Comparison of ENCODE assay signal across 21 mouse cellular contexts in genomic region chr4:55477210-55477759, GRCm38 (mm10). TPM values are rescaled to one million over a fixed set of nuclear protein-coding genes. Genes with fewer than 3 reads are reported as not detected.
DNase-seq lines count a peak whose midpoint lies in the region; ATAC-seq and TF ChIP-seq lines count a peak whose summit lies in the region.
"Had no signal": no experiment of that assay in that cellular context is flagged by ENCODE, and none has a peak within 500 bp of the region (broad histone marks: within the 10 kb centered on the region; RNA-seq: fewer than 3 reads in every experiment).

No protein-coding gene starts in this region.

- TF ChIP-seq CTCF in E14TG2a.4 (conservative IDR thresholded peaks at IDR 0.05; ENCODE audit: low read length), result no peak

- H3K9me3 ChIP-seq in heart, embryonic 15.5 days (replicated peaks), result no peaks in the 10 kb centered on the region
- no peaks in the 10 kb centered on the region for H3K9me3 ChIP-seq in E14TG2a.4 (ENCODE audit: low read length)
- H3K9me3 ChIP-seq in ES-E14 (ENCODE audit: control insufficient read depth, insufficient read depth, low read depth, low read length), result no peaks in the 10 kb centered on the region
- no peaks in the 10 kb centered on the region for H3K9me3 ChIP-seq in kidney, embryonic 16.5 days (ENCODE audit: low read length)
- H3K9me3 ChIP-seq: embryonic facial prominence, embryonic 10.5 days; embryonic facial prominence, embryonic 13.5 days; forebrain, embryonic 10.5 days; forebrain, embryonic 13.5 days; heart, embryonic 10.5 days; hindbrain, embryonic 12.5 days; hindbrain, embryonic 15.5 days had no signal

- DNase-seq in heart, postnatal 4 days, result no peak
- DNase-seq in ES-E14 (ENCODE audit: low read depth, low spot score), result peak; percentile 80
- no peak for DNase-seq in spleen, adult 12 weeks (ENCODE audit: low spot score)
- DNase-seq: adrenal gland, adult 8-10 months; gastrocnemius, postnatal 10 days; gastrocnemius, postnatal 36 days had no signal

- 0 out of 2 replicates have a peak overlapping the region, but pooled peaks have one; percentile 20 for H3K27ac ChIP-seq in heart, embryonic 15.5 days
- H3K27ac ChIP-seq in ES-E14 (ENCODE audit: insufficient read depth, low read depth, low read length, poor library complexity, severe bottlenecking), result peak overlapping the region; percentile 100
- no peak overlapping the region for H3K27ac ChIP-seq in kidney, embryonic 16.5 days (ENCODE audit: low read length)
- H3K27ac ChIP-seq: embryonic facial prominence, embryonic 10.5 days; embryonic facial prominence, embryonic 13.5 days; forebrain, embryonic 10.5 days; forebrain, embryonic 13.5 days; heart, adult 2 months; heart, embryonic 10.5 days; hindbrain, embryonic 12.5 days; hindbrain, embryonic 15.5 days had no signal

- H3K9ac ChIP-seq in heart, embryonic 15.5 days, result no peak overlapping the region
- peak overlapping the region; percentile 84 for H3K9ac ChIP-seq in ES-E14 (ENCODE audit: insufficient read depth, low read depth, low read length, poor library complexity, severe bottlenecking)
- H3K9ac ChIP-seq in kidney, embryonic 16.5 days (replicated peaks; ENCODE audit: low read length), result no peak overlapping the region
- H3K9ac ChIP-seq: embryonic facial prominence, embryonic 13.5 days; forebrain, embryonic 13.5 days; hindbrain, embryonic 12.5 days; hindbrain, embryonic 15.5 days had no signal

- ATAC-seq in heart, embryonic 15.5 days (replicated peaks; ENCODE audit: insufficient number of reproducible peaks, insufficient read depth, low FRiP score, low read depth), result no peak
- ATAC-seq in kidney, embryonic 16.5 days (ENCODE audit: low FRiP score, low TSS enrichment), result no peak
- ATAC-seq: activated CD4-positive, CD25-positive, alpha-beta regulatory T cell, adult 4 months; forebrain, embryonic 13.5 days; forebrain, embryonic 16.5 days had no signal

- H3K27me3 ChIP-seq in heart, embryonic 15.5 days, result no peaks in the 10 kb centered on the region
- H3K27me3 ChIP-seq in E14TG2a.4 (ENCODE audit: insufficient read depth, low read length), result no peaks in the 10 kb centered on the region
- H3K27me3 ChIP-seq in kidney, embryonic 16.5 days (ENCODE audit: insufficient read depth, low read length), result no peaks in the 10 kb centered on the region
- H3K27me3 ChIP-seq: embryonic facial prominence, embryonic 13.5 days; forebrain, embryonic 13.5 days; hindbrain, embryonic 12.5 days; hindbrain, embryonic 15.5 days; Patski had no signal

- H3K4me2 ChIP-seq in heart, embryonic 15.5 days, result no peak overlapping the region
- H3K4me2 ChIP-seq in kidney, embryonic 16.5 days (replicated peaks; ENCODE audit: low read depth, low read length), result no peak overlapping the region
- H3K4me2 ChIP-seq: embryonic facial prominence, embryonic 13.5 days; forebrain, embryonic 13.5 days; hindbrain, embryonic 12.5 days; hindbrain, embryonic 15.5 days had no signal

- in situ Hi-C loops in ES-E14 (cut with MboI; ENCODE audit: low sequenced_read_pairs in 2 of 2, unreplicated experiment in 2 of 2), result no loop called here

- H3K4me3 ChIP-seq in heart, embryonic 15.5 days, result no peak overlapping the region
- peak overlapping the region; percentile 58 for H3K4me3 ChIP-seq in E14TG2a.4 (replicated peaks; ENCODE audit: low read length)
- peak overlapping the region in 1 of 2 experiments; percentile 40; a peak in 2 of 4 replicates for H3K4me3 ChIP-seq in ES-E14 (ENCODE audit: insufficient read depth in 1 of 2, low read depth in 1 of 2, low read length in 2 of 2, poor library complexity in 1 of 2, severe bottlenecking in 1 of 2)
- no peak overlapping the region for H3K4me3 ChIP-seq in kidney, embryonic 16.5 days (ENCODE audit: low read length)
- H3K4me3 ChIP-seq: embryonic facial prominence, embryonic 10.5 days; embryonic facial prominence, embryonic 13.5 days; forebrain, embryonic 10.5 days; forebrain, embryonic 13.5 days; heart, adult 2 months; heart, embryonic 10.5 days; hindbrain, embryonic 12.5 days; hindbrain, embryonic 15.5 days had no signal

- no peaks in the 10 kb centered on the region for H3K36me3 ChIP-seq in heart, embryonic 15.5 days
- H3K36me3 ChIP-seq in E14TG2a.4 (ENCODE audit: insufficient read depth, low read length) (no peaks in the 10 kb centered on the region), ES-E14 (ENCODE audit: control insufficient read depth, insufficient read depth, low read length, poor library complexity, severe bottlenecking) (no peaks in the 10 kb centered on the region)
- H3K36me3 ChIP-seq in kidney, embryonic 16.5 days (ENCODE audit: insufficient read depth, low read length), result no peaks in the 10 kb centered on the region
- H3K36me3 ChIP-seq: embryonic facial prominence, embryonic 10.5 days; embryonic facial prominence, embryonic 13.5 days; forebrain, embryonic 10.5 days; G1E; heart, embryonic 10.5 days; hindbrain, embryonic 12.5 days; hindbrain, embryonic 15.5 days had no signal

- WGBS in heart, embryonic 15.5 days, result 75% methylated on average over 7 of the region's 7 CpGs
- WGBS in kidney, embryonic 16.5 days, result 76% methylated on average over 7 of the region's 7 CpGs

- H3K4me1 ChIP-seq in heart, embryonic 15.5 days (replicated peaks), result peaks cover 30% of the 10 kb centered on the region
- H3K4me1 ChIP-seq in E14TG2a.4 (replicated peaks; ENCODE audit: low read depth, low read length) (peaks cover 79% of the 10 kb centered on the region), ES-E14 (ENCODE audit: control insufficient read depth in 2 of 2, insufficient read depth in 2 of 2, low read length in 2 of 2, poor library complexity in 1 of 2) (peaks cover 17 to 25% of the 10 kb centered on the region in 2 experiments)
- H3K4me1 ChIP-seq in kidney, embryonic 16.5 days (ENCODE audit: insufficient read depth, low read length), result 0 out of 2 replicates have a peak, but pooled peaks cover 6% of the 10 kb centered on the region

TF ChIP-seq in ES-E14, 5 proteins besides CTCF, POLR2A, EP300 and RAD21:
- TF ChIP-seq ZC3H11A (IDR thresholded peaks at IDR 0.05; ENCODE audit: borderline replicate concordance, low read depth, low read length) (no peak), ZNF384 (IDR thresholded peaks at IDR 0.05; ENCODE audit: low read depth, low read length) (no peak), CHD2 (IDR thresholded peaks at IDR 0.05; ENCODE audit: low read depth, low read length) (peak; percentile 59; the same call in 1 of the 2 replicates), MAFK (IDR thresholded peaks at IDR 0.05; ENCODE audit: insufficient read depth, low read depth, low read length) (peak; percentile 61; the same call in 1 of the 2 replicates), HCFC1 (IDR thresholded peaks at IDR 0.05; ENCODE audit: borderline replicate concordance, insufficient read depth, low read length) (0 out of 2 replicates have a peak, but pooled peaks have one; percentile 56)

RNA-seq across cellular contexts. Expression of gene Klf4, which starts 55.0 kb away (rescaled TPM):
- polyA plus RNA-seq in heart, embryonic 15.5 days (2015; fragmentation: Nextera tagmentation; extraction: Ambion mirVana), result 5.1 and 5.8 TPM in 2 replicates
- total RNA-seq in heart, postnatal 4 days (2021), result 10 to 100 TPM; 44.3 to 44.9 TPM
- total RNA-seq in ES-E14 (2012; rRNA removed), result 55.6 and 98.4 TPM in 2 replicates
- polyA plus RNA-seq in kidney, embryonic 16.5 days (2015; fragmentation: Nextera tagmentation; extraction: Ambion mirVana), result 3.3 and 3.8 TPM in 2 replicates
- total RNA-seq: G1E had no signal
